Mouse (Mus musculus): ENCODE measurements around the gene Clec2l. TPM values are rescaled to one million over a fixed set of nuclear protein-coding genes. Genes with fewer than 3 reads are reported as not detected.
A peak's percentile ranks its signal among the peaks of the same experiment; 100 is the strongest.

Clec2l gene
- total and polyA plus RNA-seq, 3 experiments: 6.0 to 10.4 TPM; not detected in 1

DNA sequence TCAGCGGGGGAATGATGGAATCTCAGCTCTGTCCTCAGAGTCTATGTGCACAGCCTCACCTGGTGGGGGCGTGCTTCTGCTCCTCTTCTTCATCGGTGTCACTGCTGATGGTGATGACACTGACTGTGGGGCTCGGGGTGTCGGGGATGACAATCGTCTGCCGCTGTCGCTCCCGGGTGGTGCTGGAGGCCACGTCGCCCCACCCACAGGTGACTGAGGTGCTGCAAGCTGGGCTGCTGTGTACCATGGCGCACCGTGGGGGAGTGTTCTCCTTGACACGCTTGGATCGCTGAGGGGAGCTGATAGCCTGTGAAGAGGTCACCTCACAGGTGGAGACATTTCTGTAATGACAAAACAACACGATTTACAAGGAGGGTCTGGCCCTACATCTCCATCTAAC is 53.0 kb downstream of the Clec2l start:
- Histone ChIP-seq H3K9me3 (replicated peaks; ENCODE audit: insufficient read depth, low read length) (no peaks in the 10 kb centered on the region), H3K79me2 (ENCODE audit: control insufficient read depth, insufficient read depth, low read length, poor library complexity) (no peaks in the 10 kb centered on the region), H3K4me1 (ENCODE audit: control insufficient read depth in 1 of 2, insufficient read depth in 2 of 2, low read length in 2 of 2) (peaks cover 3 to 10% of the 10 kb centered on the region in 2 experiments; a peak in 3 of 4 replicates), H3K9ac (ENCODE audit: control insufficient read depth, low read depth, low read length, poor library complexity, severe bottlenecking) (no peak overlapping the region), H3K27me3 (ENCODE audit: control insufficient read depth in 1 of 2, insufficient read depth in 2 of 2, low read length in 2 of 2) (no peaks in the 10 kb centered on the region), H3K4me3 (ENCODE audit: control insufficient read depth in 1 of 2, insufficient read depth in 1 of 2, low read depth in 2 of 2, low read length in 2 of 2) (no peak overlapping the region), H3K36me3 (ENCODE audit: control insufficient read depth in 1 of 2, insufficient read depth in 2 of 2, low read length in 2 of 2) (peaks cover 0 to 4% of the 10 kb centered on the region in 2 experiments; a peak in 3 of 4 replicates), H3K27ac (ENCODE audit: control insufficient read depth, low read depth, low read length) (no peak overlapping the region)
- TF ChIP-seq USF2 (IDR thresholded peaks at IDR 0.05; ENCODE audit: borderline replicate concordance in 1 of 2, insufficient read depth in 1 of 2, low read depth in 1 of 2, low read length in 2 of 2) (no peak), EP300 (IDR thresholded peaks at IDR 0.05; ENCODE audit: low read depth in 1 of 2, low read length in 2 of 2) (no peak), POLR2AphosphoS2 (IDR thresholded peaks at IDR 0.05; ENCODE audit: low read length) (no peak), ZMIZ1 (IDR thresholded peaks at IDR 0.05; ENCODE audit: low read depth, low read length) (no peak), RCOR1 (IDR thresholded peaks at IDR 0.05; ENCODE audit: low read depth, low read length) (no peak), ZKSCAN1 (IDR thresholded peaks at IDR 0.05; ENCODE audit: low read depth, low read length) (no peak), POLR2AphosphoS5 (IDR thresholded peaks at IDR 0.05; ENCODE audit: borderline replicate concordance, low read depth, low read length) (no peak)
- no peak for DNase-seq (ENCODE audit: low read depth, low spot score)

DNA sequence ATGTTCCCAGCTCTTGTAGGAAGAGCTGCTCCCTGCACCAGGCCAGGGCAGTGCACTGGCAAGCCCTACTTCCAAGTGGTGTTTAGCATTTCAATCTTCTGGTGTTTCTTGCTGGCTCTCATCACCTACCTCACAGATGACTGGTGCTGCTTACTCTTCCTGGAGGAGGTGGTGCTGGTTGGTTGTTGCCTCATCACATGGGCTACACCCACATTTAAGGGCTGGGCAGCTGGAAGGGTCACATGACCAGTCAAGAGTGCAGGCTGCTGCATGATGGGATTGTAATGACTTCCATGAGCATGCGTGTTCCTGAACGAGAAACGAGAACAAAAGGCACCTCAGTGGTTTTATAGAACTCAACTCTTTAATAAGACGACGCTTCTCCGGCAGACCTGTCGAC is 55.8 kb downstream of the Clec2l start:
- Histone ChIP-seq H3K4me3 (ENCODE audit: control insufficient read depth in 1 of 2, insufficient read depth in 1 of 2, low read depth in 2 of 2, low read length in 2 of 2) (no peak overlapping the region), H3K9ac (ENCODE audit: control insufficient read depth, low read depth, low read length, poor library complexity, severe bottlenecking) (no peak overlapping the region), H3K4me1 (ENCODE audit: control insufficient read depth in 1 of 2, insufficient read depth in 2 of 2, low read length in 2 of 2) (peaks cover 3 to 10% of the 10 kb centered on the region in 2 experiments; a peak in 3 of 4 replicates), H3K36me3 (ENCODE audit: control insufficient read depth in 1 of 2, insufficient read depth in 2 of 2, low read length in 2 of 2) (peaks cover 0 to 4% of the 10 kb centered on the region in 2 experiments; a peak in 3 of 4 replicates), H3K9me3 (replicated peaks; ENCODE audit: insufficient read depth, low read length) (no peaks in the 10 kb centered on the region), H3K27me3 (ENCODE audit: control insufficient read depth in 1 of 2, insufficient read depth in 2 of 2, low read length in 2 of 2) (no peaks in the 10 kb centered on the region), H3K79me2 (ENCODE audit: control insufficient read depth, insufficient read depth, low read length, poor library complexity) (no peaks in the 10 kb centered on the region), H3K27ac (ENCODE audit: control insufficient read depth, low read depth, low read length) (no peak overlapping the region)
- TF ChIP-seq CHD2 (IDR thresholded peaks at IDR 0.05; ENCODE audit: low read length): no peak
- no peak for TF ChIP-seq UBTF (IDR thresholded peaks at IDR 0.05; ENCODE audit: borderline replicate concordance, insufficient read depth, low read depth, low read length)
- TF ChIP-seq NRF1 (IDR thresholded peaks at IDR 0.05; ENCODE audit: insufficient read depth, low read depth, low read length, poor library complexity, severe bottlenecking): no peak
- peak; percentile 51; the same call in 1 of the 2 replicates for TF ChIP-seq USF1 (IDR thresholded peaks at IDR 0.05; ENCODE audit: low read depth, low read length)
- DNase-seq (ENCODE audit: low read depth, low spot score): no peak

- H3K27me3 ChIP-seq (ENCODE audit: control insufficient read depth in 1 of 2, insufficient read depth in 2 of 2, low read length in 2 of 2): no peaks in the 10 kb centered on the region
- H3K27ac ChIP-seq (ENCODE audit: control insufficient read depth, low read depth, low read length): no peak overlapping the region
- H3K4me1 ChIP-seq (ENCODE audit: control insufficient read depth in 1 of 2, insufficient read depth in 2 of 2, low read length in 2 of 2): peaks cover 2 to 5% of the 10 kb centered on the region in 2 experiments; a peak in 3 of 4 replicates
- peaks cover 0 to 2% of the 10 kb centered on the region in 2 experiments; a peak in 3 of 4 replicates for H3K36me3 ChIP-seq (ENCODE audit: control insufficient read depth in 1 of 2, insufficient read depth in 2 of 2, low read length in 2 of 2)
- no peaks in the 10 kb centered on the region for H3K79me2 ChIP-seq (ENCODE audit: control insufficient read depth, insufficient read depth, low read length, poor library complexity)
- no peak for DNase-seq (ENCODE audit: low read depth, low spot score)
- TF ChIP-seq ELF1 (IDR thresholded peaks at IDR 0.05; ENCODE audit: low read depth, low read length) (no peak), EP300 (IDR thresholded peaks at IDR 0.05; ENCODE audit: low read depth in 1 of 2, low read length in 2 of 2) (no peak), SMC3 (IDR thresholded peaks at IDR 0.05; ENCODE audit: low read depth, low read length) (no peak), KAT2A (conservative IDR thresholded peaks at IDR 0.05; ENCODE audit: low read depth, low read length) (no peak), GATA1 (IDR thresholded peaks at IDR 0.05; ENCODE audit: low read depth, low read length) (no peak), MXI1 (IDR thresholded peaks at IDR 0.05; ENCODE audit: low read depth, low read length) (no peak), ETS1 (IDR thresholded peaks at IDR 0.05; ENCODE audit: low read depth, low read length) (no peak), CHD2 (IDR thresholded peaks at IDR 0.05; ENCODE audit: low read length) (no peak), MAZ (IDR thresholded peaks at IDR 0.05; ENCODE audit: low read depth, low read length) (no peak), NRF1 (IDR thresholded peaks at IDR 0.05; ENCODE audit: insufficient read depth, low read depth, low read length, poor library complexity, severe bottlenecking) (no peak), USF1 (IDR thresholded peaks at IDR 0.05; ENCODE audit: low read depth, low read length) (no peak), NELFE (IDR thresholded peaks at IDR 0.05; ENCODE audit: low read depth, low read length) (no peak), USF2 (IDR thresholded peaks at IDR 0.05; ENCODE audit: borderline replicate concordance in 1 of 2, insufficient read depth in 1 of 2, low read depth in 1 of 2, low read length in 2 of 2) (no peak), GABPA (IDR thresholded peaks at IDR 0.05; ENCODE audit: low read depth, low read length) (no peak), RAD21 (IDR thresholded peaks at IDR 0.05; ENCODE audit: low read depth, low read length) (no peak), ZC3H11A (IDR thresholded peaks at IDR 0.05; ENCODE audit: low read depth, low read length) (no peak), CHD1 (IDR thresholded peaks at IDR 0.05; ENCODE audit: low read depth, low read length) (no peak), SIN3A (IDR thresholded peaks at IDR 0.05; ENCODE audit: low read length) (no peak), JUND (IDR thresholded peaks at IDR 0.05; ENCODE audit: low read depth, low read length) (no peak)
- no peak overlapping the region for H3K9ac ChIP-seq (ENCODE audit: control insufficient read depth, low read depth, low read length, poor library complexity, severe bottlenecking)
- no peak overlapping the region for H3K4me3 ChIP-seq (ENCODE audit: control insufficient read depth in 1 of 2, insufficient read depth in 1 of 2, low read depth in 2 of 2, low read length in 2 of 2)
- no peaks in the 10 kb centered on the region for H3K9me3 ChIP-seq (replicated peaks; ENCODE audit: insufficient read depth, low read length)
Measured at GRCm38 (mm10) chr6:38719229-38719628, 56.4 kb downstream of the Clec2l start.

Measured in MEL (cell line).